Mouse (Mus musculus) olfactory bulb, adult 2 months (tissue): Measurements from ENCODE around the gene Pitpnm3.

Source experiments
- CTCF ChIP-seq: fragments of 200-500 bp; IDR thresholded peaks from 2 replicates; pipeline ENCODE4 v1.5.1; 2012; ENCODE audit warnings: low read depth, mild to moderate bottlenecking, low read length, moderate library complexity; ENCODE audit not compliant: insufficient read depth
- POLR2A ChIP-seq: fragments of 200-500 bp; IDR thresholded peaks from 2 replicates; pipeline ENCODE4 v1.6.1; 2012; ENCODE audit warnings: mild to moderate bottlenecking, low read depth, low read length, moderate library complexity; ENCODE audit not compliant: insufficient read depth

GRCm38 (mm10) chr11:72068026-72068425 lies 67.6 kb downstream of the Pitpnm3 start:
- no peak for TF ChIP-seq CTCF
- no peak for TF ChIP-seq POLR2A
